Mouse (Mus musculus): ENCODE data around the gene Cd2. TPM values are rescaled to one million over a fixed set of nuclear protein-coding genes. Genes with fewer than 3 reads are reported as not detected.

Gene Cd2
- polyA plus RNA-seq, 1 experiment from 2014 or later: 0.14 TPM

DNA sequence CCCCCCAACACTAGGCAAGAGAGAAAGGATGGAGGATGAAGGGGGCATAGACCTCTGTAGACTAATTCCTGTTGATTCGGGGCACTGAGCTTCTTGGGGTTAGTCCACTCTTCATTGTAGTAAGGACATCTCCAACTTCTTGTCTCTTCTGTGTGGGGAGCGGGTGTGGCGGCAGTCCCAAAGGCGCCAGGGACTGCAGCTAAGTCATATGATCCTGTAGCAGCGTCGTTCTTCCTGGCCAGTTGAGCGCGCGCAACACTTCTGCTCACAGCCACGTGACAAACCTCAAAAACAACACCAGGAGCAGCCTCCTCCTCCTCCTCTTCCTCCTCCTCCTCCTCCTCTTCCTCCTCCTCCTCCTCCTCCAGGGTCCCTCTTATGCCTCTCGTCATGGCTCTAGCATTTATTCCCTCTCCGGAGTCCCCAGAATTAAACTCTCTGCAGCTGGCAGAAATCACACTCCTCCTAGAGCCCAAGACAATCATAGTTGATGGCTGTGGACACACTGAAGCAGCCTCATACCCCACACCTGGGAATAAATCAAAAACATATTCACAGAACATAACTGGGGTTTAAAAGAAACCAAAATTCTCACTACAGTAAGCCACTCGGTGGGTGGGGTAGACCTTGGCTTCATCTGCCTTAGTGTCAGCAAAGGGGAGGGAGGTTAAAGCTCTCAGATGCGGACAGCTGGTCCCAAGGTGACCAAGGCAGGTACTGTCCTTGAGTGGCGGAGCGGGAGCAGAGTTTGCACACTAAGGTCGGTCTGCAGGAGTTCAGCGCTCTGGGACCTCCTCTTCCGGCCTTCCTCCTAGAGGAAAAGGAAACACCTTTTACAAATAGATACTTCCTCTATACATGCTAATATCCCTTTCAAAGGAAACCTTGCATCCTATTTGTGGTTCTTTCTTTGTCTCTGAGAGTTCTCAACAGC is 3.1 kb upstream of the Cd2 start:
- no peak for ATAC-seq (ENCODE audit: insufficient read depth, low FRiP score, low read depth)

DNA sequence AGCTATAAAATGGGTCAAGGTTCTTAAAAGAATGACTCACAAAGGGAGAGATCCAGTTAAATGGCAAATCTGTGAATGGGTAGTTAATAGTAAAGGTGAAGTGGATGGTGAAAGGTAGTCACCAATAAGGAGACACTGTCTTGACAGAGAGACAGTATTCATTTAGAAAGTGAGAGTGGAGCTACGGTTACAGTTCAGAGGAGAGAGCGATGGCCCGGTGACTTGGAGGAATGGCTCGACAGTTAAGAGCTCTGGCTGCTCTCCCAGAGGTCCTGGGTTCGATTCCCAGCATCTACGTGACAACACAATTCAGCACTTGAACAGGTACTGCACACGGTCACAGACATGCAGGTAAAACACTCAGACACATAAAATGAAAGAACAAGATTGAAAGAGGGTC is 2.3 kb upstream of the Cd2 start:
- H3K4me1 ChIP-seq: no peaks in the 10 kb centered on the region
- no peaks in the 10 kb centered on the region for H3K27me3 ChIP-seq (replicated peaks)
- no peak for ATAC-seq (ENCODE audit: insufficient read depth, low FRiP score, low read depth)
- H3K36me3 ChIP-seq: no peaks in the 10 kb centered on the region
- H3K9ac ChIP-seq: no peak overlapping the region
- WGBS: 80% methylated on average over 7 of the region's 7 CpGs
- no peak overlapping the region for H3K4me2 ChIP-seq
- H3K27ac ChIP-seq: no peak overlapping the region
- H3K4me3 ChIP-seq (replicated peaks): no peak overlapping the region
- H3K9me3 ChIP-seq: no peaks in the 10 kb centered on the region

More for the DNA sequence above, 3.1 kb upstream of the Cd2 start:
- H3K27me3 ChIP-seq (replicated peaks): no peaks in the 10 kb centered on the region
- H3K4me3 ChIP-seq (replicated peaks): no peak overlapping the region
- H3K4me2 ChIP-seq: no peak overlapping the region
- no peak overlapping the region for H3K9ac ChIP-seq
- H3K4me1 ChIP-seq: no peaks in the 10 kb centered on the region
- H3K36me3 ChIP-seq: no peaks in the 10 kb centered on the region
- no peak overlapping the region for H3K27ac ChIP-seq
- H3K9me3 ChIP-seq: no peaks in the 10 kb centered on the region
- WGBS: 71% methylated on average over 19 of the region's 19 CpGs

DNA sequence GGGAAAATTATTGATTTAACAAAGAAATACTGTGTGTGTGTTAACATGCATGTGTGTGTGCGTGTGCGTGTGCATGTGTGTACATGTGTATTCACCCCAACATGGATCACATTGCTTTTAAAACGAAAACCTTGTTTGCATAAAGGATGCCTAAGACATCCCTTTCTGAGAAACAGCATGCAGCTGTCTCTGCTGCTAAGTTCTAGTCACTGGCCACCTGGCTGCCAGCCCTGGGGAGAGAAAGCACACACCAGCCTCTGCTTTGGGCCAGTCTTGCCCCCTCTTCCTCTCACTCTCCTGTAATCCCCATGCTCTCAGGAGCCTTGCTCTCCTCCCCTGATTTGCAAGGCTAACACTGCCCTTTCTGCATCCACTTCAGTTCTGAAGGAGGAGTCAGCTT is 1.7 kb upstream of the Cd2 start:
- no peaks in the 10 kb centered on the region for H3K36me3 ChIP-seq
- 72% methylated on average over 3 of the region's 3 CpGs for WGBS
- no peak overlapping the region for H3K27ac ChIP-seq
- H3K4me1 ChIP-seq: no peaks in the 10 kb centered on the region
- H3K4me3 ChIP-seq (replicated peaks): no peak overlapping the region
- no peak overlapping the region for H3K9ac ChIP-seq
- H3K9me3 ChIP-seq: no peaks in the 10 kb centered on the region
- no peaks in the 10 kb centered on the region for H3K27me3 ChIP-seq (replicated peaks)
- ATAC-seq (ENCODE audit: insufficient read depth, low FRiP score, low read depth): no peak
- H3K4me2 ChIP-seq: no peak overlapping the region

DNA sequence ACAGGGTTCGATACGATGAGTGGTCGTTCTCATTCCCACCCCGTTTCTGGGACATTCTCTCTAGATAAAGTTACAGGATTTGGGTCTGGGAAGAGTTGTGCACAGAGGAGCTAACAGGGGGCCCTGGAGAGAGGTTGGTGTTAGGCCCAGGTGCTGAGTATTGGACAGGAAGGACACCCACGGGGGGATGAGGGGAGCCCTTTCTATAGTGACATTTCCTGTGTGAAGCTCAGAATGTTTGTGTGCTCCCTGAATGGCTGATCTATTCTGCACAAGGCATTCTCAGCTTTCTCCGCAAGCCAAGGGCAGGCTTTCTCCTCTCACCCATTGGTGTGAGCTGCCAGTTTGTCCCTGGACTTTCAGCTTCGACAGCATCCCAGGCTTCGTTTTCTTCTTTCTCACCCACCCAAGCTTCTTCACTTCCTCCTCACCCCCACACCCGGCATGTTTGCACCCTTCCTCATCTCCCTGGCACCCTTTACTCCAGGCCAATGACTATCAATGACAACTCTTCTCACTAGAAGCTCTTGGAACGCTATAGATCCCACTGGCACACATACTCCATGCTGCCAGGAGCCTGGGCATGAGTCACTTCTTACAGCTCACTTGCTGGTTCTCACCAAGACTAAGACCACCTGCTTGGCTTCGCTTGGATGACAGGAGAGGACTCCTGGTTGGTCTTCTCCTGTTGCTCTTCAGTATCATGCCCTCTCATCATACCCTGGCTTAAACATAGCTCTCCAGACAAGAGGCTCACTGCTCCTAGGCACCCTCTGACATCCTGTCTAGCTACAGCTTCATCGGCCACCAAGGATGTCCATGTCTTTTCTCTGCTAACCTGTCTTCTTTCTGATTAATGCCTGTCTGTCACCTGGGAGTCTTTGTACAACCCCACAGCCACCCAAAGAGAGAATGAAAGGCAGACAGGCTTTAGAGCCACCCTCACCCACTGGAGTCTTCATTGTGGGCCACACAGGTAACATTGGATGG is 1.1 kb downstream of the Cd2 start:
- 82% methylated on average over 12 of the region's 12 CpGs for WGBS
- H3K9ac ChIP-seq: no peak overlapping the region
- no peak overlapping the region for H3K4me3 ChIP-seq (replicated peaks)
- no peaks in the 10 kb centered on the region for H3K27me3 ChIP-seq (replicated peaks)
- H3K9me3 ChIP-seq: no peaks in the 10 kb centered on the region
- H3K4me1 ChIP-seq: no peaks in the 10 kb centered on the region
- ATAC-seq (ENCODE audit: insufficient read depth, low FRiP score, low read depth): no peak
- H3K36me3 ChIP-seq: no peaks in the 10 kb centered on the region
- no peak overlapping the region for H3K4me2 ChIP-seq
- H3K27ac ChIP-seq: no peak overlapping the region

DNA sequence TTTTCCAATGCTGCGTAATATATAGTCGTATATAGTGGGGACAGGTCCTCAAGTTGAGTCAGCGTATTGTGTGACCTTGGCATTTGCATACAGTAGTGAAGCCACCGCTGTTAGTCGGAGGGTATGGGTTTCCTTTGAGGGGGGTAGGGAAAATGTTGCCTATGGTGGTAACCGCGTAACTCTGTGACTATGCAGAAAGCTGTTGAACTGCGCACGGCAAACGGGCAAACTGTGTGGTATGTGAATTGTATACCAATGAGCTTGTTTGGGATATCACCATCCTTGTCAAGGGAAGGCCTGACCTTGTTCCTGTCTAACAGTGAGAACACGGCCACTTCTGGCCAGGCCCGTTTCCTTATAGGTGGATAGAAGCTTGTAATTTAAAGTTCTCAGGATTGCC is 1.9 kb downstream of the Cd2 start:
- no peaks in the 10 kb centered on the region for H3K9me3 ChIP-seq
- no peak overlapping the region for H3K9ac ChIP-seq
- H3K4me2 ChIP-seq: no peak overlapping the region
- 88% methylated on average over 12 of the region's 12 CpGs for WGBS
- no peak for ATAC-seq (ENCODE audit: insufficient read depth, low FRiP score, low read depth)
- peaks cover 5% of the 10 kb centered on the region; the same call in 1 of the 2 replicates for H3K4me1 ChIP-seq
- H3K27ac ChIP-seq: no peak overlapping the region
- H3K27me3 ChIP-seq (replicated peaks): no peaks in the 10 kb centered on the region
- no peaks in the 10 kb centered on the region for H3K36me3 ChIP-seq
- no peak overlapping the region for H3K4me3 ChIP-seq (replicated peaks)

DNA sequence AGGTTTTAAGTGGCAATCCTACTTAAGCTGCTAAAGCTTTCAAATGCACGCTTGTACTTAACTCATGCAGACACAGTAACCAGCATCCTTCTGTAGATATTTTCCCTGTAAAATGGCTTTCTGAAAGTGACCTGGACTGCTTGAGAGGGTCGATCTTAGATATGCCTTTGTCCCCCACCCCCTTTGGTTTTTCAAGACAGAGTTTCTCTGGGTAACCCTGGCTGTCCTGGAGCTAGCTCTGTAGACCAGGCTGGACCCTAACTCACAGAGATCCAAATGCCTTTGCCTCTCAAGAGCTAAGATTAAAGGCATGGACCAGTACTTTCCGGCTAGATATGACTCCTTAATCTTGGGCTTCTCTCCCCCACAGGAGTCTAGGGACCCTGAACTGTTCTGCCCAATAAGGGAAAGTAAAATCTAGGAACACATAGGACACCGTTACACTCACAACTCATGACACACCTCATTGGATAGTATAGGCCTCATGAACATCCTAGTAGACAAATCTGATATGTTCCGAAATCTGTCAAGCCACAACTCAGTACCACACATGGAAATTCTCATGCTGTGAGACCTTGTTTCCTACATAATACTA is 2.6 kb downstream of the Cd2 start:
- H3K4me2 ChIP-seq: no peak overlapping the region
- 88% methylated on average over 5 of the region's 5 CpGs for WGBS

DNA sequence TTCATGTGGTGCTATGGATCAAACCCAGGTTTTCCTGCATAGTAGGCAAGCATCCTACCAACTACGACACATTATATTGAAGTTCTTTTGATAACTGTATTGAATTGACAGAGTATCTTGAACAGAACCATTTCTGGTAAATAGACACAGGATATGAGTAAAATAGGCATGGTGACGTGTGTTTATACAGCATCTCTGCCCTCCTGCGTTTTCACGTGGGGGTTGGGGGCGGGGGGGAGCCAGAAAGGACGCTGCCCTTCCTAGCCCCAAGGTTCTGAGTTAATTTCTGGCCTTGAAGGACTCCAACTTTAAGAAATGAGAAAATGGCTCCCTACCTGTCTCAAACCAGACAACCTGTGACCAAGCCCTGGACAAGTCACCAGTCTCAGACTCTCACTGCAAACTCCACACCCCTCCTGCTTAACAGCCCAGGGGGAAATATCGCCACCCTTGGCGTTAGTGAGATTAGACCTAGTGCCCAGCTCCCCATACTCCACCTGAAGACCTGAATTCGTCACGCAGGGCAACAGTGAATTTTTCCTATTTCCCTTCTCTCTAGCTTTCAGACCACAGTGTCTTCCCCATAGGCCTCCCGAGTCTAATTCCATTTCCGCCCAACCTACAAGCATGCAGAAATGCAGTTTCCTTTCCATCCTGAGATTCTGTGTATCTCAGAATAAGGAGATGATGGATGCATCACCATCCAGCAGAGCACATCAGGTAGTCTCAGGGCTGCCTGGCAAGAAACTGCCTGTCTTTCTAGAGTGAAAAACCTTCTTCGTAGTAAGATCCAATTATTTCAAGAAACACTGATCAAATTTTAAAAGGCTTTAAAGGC is 3.7 kb downstream of the Cd2 start:
- H3K36me3 ChIP-seq: no peaks in the 10 kb centered on the region
- H3K9ac ChIP-seq: no peak overlapping the region
- ATAC-seq (ENCODE audit: insufficient read depth, low FRiP score, low read depth): no peak
- no peak overlapping the region for H3K27ac ChIP-seq
- H3K4me2 ChIP-seq: no peak overlapping the region
- H3K9me3 ChIP-seq: no peaks in the 10 kb centered on the region
- H3K4me1 ChIP-seq: peaks cover 8% of the 10 kb centered on the region; the same call in 1 of the 2 replicates
- H3K27me3 ChIP-seq (replicated peaks): no peaks in the 10 kb centered on the region
- H3K4me3 ChIP-seq (replicated peaks): no peak overlapping the region
- 83% methylated on average over 13 of the region's 13 CpGs for WGBS

More for the DNA sequence above, 2.6 kb downstream of the Cd2 start:
- Histone ChIP-seq H3K9ac (no peak overlapping the region), H3K27me3 (replicated peaks) (no peaks in the 10 kb centered on the region), H3K4me1 (peaks cover 8% of the 10 kb centered on the region; the same call in 1 of the 2 replicates), H3K4me3 (replicated peaks) (no peak overlapping the region), H3K36me3 (no peaks in the 10 kb centered on the region), H3K27ac (no peak overlapping the region), H3K9me3 (no peaks in the 10 kb centered on the region)
- no peak for ATAC-seq (ENCODE audit: insufficient read depth, low FRiP score, low read depth)

DNA sequence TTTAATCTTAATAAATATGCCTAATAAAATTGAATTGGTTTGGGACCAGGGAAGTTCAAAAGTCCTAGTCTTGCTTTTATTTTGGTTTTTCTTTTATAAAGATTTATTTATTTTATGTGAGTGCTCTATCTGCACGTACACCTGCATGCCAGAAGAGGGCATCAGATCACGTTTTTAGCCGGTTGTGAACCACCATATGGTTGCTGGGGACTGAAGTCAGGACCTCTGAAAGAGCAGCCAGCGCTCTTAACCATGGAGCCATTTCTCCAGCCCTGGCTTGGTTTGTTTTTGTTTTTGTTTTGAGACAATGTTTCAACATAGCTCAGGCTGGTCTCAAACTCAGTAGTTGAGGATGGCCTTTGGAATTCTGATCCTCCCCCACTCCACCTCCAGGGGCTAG is 4.3 kb downstream of the Cd2 start:
- no peak for ATAC-seq (ENCODE audit: insufficient read depth, low FRiP score, low read depth)
- Histone ChIP-seq H3K9me3 (no peaks in the 10 kb centered on the region), H3K4me2 (no peak overlapping the region), H3K27ac (no peak overlapping the region), H3K27me3 (replicated peaks) (no peaks in the 10 kb centered on the region), H3K4me3 (replicated peaks) (no peak overlapping the region), H3K9ac (no peak overlapping the region), H3K36me3 (no peaks in the 10 kb centered on the region), H3K4me1 (peaks cover 8% of the 10 kb centered on the region; the same call in 1 of the 2 replicates)
- 78% methylated on average over 4 of the region's 4 CpGs for WGBS

DNA sequence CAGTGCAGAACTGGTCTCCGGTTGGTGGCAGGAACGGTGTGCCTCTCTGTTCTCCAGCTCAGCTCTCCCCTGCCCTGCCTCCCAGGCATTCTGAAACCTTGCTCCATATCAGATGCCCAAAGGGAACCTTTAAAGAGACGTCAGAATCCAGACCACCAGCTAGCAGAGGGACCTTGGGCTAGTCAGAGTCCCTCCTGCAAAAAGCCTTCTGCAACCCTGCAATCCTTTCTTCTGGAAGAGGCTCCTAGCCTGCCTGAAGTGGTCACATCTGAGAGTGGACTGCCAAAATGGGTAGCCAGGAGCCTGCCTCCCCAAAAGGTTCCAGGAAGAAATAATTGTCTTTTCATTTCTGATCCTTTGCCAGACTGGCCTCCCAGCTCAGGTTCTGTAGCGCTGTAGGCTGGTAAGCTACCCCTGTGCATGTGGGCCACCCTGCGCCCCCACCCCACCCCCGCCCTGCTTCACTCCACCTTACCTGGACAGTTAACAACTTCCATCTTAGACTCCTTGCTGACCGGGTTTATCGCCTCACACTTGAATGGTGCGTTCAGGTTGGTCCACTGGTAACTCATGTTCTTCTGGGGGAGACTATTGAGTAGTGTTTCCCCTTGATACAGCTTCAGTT is 5.1 kb downstream of the Cd2 start:
- no peaks in the 10 kb centered on the region for H3K36me3 ChIP-seq
- no peak overlapping the region for H3K4me2 ChIP-seq
- no peaks in the 10 kb centered on the region for H3K27me3 ChIP-seq (replicated peaks)
- no peaks in the 10 kb centered on the region for H3K9me3 ChIP-seq
- 89% methylated on average over 9 of the region's 9 CpGs for WGBS
- no peak overlapping the region for H3K9ac ChIP-seq
- H3K27ac ChIP-seq: no peak overlapping the region
- H3K4me1 ChIP-seq: peaks cover 8% of the 10 kb centered on the region; the same call in 1 of the 2 replicates
- no peak overlapping the region for H3K4me3 ChIP-seq (replicated peaks)
- ATAC-seq (ENCODE audit: insufficient read depth, low FRiP score, low read depth): no peak

DNA sequence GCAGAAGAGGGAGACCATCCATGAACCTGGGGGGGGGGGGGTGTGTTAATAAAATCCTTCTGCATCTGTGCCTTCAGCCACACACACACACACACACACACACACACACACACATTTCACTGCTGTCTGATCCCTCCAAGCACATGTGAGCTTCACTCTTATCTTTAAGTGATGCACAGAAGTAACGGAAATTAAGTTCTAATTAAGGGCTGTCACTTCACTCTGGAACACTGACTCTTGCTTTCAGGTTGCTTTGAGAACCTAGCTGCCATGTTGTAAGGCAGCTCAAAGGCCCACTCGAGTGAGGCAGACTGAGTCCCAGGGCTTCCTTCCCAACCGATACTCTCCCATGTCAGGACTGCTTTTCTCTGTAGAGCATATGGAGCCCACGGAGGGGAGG is 5.9 kb downstream of the Cd2 start:
- H3K9ac ChIP-seq: no peak overlapping the region
- H3K36me3 ChIP-seq: no peaks in the 10 kb centered on the region
- H3K4me2 ChIP-seq: no peak overlapping the region
- no peaks in the 10 kb centered on the region for H3K27me3 ChIP-seq (replicated peaks)
- no peak overlapping the region for H3K4me3 ChIP-seq (replicated peaks)
- H3K27ac ChIP-seq: no peak overlapping the region
- no peak for ATAC-seq (ENCODE audit: insufficient read depth, low FRiP score, low read depth)
- peaks cover 8% of the 10 kb centered on the region; the same call in 1 of the 2 replicates for H3K4me1 ChIP-seq
- 66% methylated on average over 4 of the region's 4 CpGs for WGBS
- no peaks in the 10 kb centered on the region for H3K9me3 ChIP-seq

All from stomach, embryonic 15.5 days (tissue).